Mouse (Mus musculus) bone marrow, adult 2 months (tissue): ENCODE measurements around the gene 4930442H23Rik. TPM values are rescaled to one million over a fixed set of nuclear protein-coding genes. Genes with fewer than 3 reads are reported as not detected.

Experiments
- H3K27ac ChIP-seq: fragments of 200-500 bp; 2 replicates; pipeline ENCODE4 v1.5.1; 2012; ENCODE audit warnings: low read depth, mild to moderate bottlenecking, control low read depth, inconsistent platforms, low read length; ENCODE audit not compliant: control insufficient read depth, poor library complexity, insufficient read depth
- H3K4me1 ChIP-seq: fragments of 200-500 bp; 2 replicates; pipeline ENCODE4 v1.6.1; 2011; ENCODE audit warnings: low read length; ENCODE audit not compliant: control insufficient read depth, insufficient read depth
- H3K4me3 ChIP-seq: fragments of 200-500 bp; replicated peaks from 2 replicates; pipeline ENCODE3; 2011; ENCODE audit warnings: mild to moderate bottlenecking, low read depth, low read length, control low read depth; ENCODE audit not compliant: control insufficient read depth
- CTCF ChIP-seq: fragments of 200-500 bp; IDR thresholded peaks from 2 replicates; pipeline ENCODE4 v1.5.1; 2011; ENCODE audit warnings: low read length, control low read depth; ENCODE audit not compliant: control insufficient read depth, insufficient read depth
- POLR2A ChIP-seq: fragments of 200-500 bp; IDR thresholded peaks from 2 replicates; pipeline ENCODE4 v1.6.1; 2011; ENCODE audit warnings: low read depth, mild to moderate bottlenecking, control low read depth, low read length, borderline replicate concordance; ENCODE audit not compliant: control insufficient read depth
- whole genome bisulfite sequencing: fragments of 180-500 bp; shearing (Covaris S2); methylation state at CpG from one replicate; pipeline ENCODE4 v1.1.7; 2018; 5-methylcytosine and 5-hydroxymethylcytosine counted together
- polyA plus RNA-seq: library from polyadenylated mRNA; stranded (reverse); fragments of >200 nt; gene quantifications from 2 replicates; pipeline ENCODE4 v1.2.4, GENCODE M21; 2011; ENCODE audit warnings: low replicate concordance; ENCODE audit not compliant: missing spikeins, insufficient read depth, insufficient read length

Gene 4930442H23Rik
- polyA plus RNA-seq, 1 experiment, result not detected

DNA sequence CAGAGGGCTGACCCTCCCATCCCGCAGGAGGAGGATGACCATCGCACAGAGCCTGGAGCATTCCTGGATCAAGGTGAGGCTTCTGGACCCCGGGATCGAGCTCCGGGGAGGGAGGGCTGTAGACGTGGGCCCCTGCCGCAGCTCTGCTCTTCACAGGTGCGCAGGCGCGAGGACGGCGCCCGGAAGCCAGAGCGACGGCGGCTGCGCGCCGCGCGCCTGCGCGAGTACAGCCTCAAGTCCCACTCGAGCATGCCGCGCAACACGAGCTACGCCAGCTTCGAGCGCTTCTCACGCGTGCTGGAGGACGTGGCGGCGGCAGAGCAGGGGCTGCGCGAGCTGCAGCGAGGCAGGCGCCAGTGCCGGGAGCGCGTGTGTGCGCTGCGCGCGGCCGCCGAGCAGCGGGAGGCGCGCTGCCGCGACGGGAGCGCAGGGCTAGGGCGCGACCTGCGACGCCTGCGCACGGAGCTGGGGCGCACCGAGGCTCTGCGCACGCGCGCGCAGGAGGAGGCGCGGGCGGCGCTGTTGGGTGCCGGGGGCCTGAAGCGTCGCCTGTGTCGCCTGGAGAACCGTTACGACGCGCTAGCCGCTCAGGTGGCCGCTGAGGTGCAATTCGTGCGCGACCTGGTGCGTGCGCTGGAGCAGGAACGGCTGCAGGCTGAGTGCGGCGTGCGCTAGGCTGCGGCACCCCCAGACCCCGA is 8.8 kb upstream of the 4930442H23Rik start:
- peak overlapping the region; percentile 95 for H3K4me3 ChIP-seq
- peaks cover 3% of the 10 kb centered on the region for H3K4me1 ChIP-seq
- peak overlapping the region; percentile 99 for H3K27ac ChIP-seq
- WGBS, result under 1% methylated on average over 92 of the region's 93 CpGs
- TF ChIP-seq CTCF (no peak), POLR2A (peak; percentile 74; the same call in 1 of the 2 replicates)

DNA sequence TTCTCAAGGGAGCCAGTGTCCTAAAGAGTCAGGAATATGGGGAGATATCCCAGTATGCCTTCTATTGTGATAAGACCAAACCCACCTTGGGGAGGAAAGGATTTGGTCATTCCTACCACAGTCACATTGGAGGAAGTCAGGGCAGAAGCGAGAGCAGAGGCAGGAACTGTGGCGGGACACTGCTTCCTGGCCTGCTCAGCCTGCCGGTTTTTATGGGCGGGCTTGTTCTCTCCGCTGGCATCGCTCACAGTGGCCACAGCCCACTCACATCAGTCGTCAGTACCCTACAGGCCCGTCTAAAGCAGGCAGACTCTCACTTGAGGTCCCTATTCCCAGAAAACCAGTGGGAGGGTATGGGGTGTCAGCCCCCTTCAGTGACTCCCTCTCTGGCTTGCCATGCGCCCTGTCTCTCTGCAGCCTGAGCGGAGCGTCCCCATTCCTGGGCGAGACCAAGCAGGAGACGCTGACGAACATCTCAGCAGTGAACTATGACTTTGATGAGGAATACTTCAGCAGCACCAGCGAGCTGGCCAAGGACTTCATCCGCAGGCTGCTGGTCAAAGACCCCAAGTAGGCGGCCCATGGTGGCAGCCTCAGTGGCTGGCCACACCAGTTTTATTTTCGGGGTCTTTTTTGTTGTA is 7.8 kb upstream of the 4930442H23Rik start:
- TF ChIP-seq POLR2A (no peak), CTCF (no peak)
- peak overlapping the region; percentile 16 for H3K27ac ChIP-seq
- H3K4me1 ChIP-seq, result peaks cover 3% of the 10 kb centered on the region
- no peak overlapping the region for H3K4me3 ChIP-seq
- 48% methylated on average over 18 of the region's 18 CpGs for WGBS

DNA sequence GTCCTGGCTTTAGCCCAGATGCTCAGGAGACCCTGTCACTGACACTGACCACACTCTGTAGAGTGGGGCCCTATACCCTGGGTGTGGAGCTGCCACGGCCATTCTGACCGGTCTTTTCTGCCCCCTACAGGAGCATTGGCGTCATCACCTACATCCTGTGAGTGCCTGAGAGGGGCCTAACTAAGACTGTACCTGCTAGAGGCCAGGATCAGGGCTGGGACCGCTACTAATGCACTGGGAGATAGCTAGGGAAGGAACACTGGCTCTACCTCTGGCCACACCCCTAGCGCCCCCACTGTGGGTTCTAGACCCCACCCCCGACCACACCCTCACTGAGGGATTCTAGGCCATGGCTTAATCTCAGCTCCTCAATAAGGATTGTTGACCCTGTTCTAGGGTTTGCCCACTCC is 7.3 kb upstream of the 4930442H23Rik start:
- TF ChIP-seq POLR2A (no peak), CTCF (peak; percentile 26; the same call in 1 of the 2 replicates)
- Histone ChIP-seq H3K4me3 (no peak overlapping the region), H3K4me1 (peaks cover 3% of the 10 kb centered on the region), H3K27ac (no peak overlapping the region)
- WGBS, result 42% methylated on average over 6 of the region's 6 CpGs

DNA sequence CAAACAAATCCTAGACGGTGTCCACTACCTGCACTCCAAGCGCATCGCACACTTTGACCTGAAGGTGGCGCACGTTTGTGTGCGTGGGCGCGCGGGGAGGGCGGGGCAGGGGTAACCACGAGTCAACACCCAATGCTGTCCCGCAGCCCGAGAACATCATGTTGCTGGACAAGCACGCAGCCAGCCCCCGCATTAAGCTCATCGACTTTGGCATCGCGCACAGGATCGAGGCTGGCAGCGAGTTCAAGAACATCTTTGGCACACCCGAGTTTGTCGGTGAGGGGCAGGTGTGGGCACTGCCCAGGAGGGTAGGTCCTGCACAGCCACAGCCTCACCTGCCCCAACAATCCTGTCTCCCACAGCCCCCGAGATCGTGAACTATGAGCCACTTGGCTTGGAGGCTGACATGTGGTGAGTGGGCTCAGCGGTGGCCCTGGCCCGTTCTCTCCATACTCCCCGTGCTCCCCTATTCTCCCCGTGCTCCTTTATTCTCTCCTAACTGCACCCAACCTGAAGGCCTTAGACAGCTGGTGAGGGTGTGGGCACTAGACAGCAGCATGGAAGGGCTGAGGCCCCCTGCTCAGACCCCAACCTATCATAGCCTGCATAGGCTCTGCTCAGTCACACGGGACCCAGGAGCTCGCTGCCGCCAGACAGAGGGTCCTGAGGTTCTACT is 6.7 kb upstream of the 4930442H23Rik start:
- H3K4me3 ChIP-seq, result no peak overlapping the region
- H3K4me1 ChIP-seq, result peaks cover 3% of the 10 kb centered on the region

DNA sequence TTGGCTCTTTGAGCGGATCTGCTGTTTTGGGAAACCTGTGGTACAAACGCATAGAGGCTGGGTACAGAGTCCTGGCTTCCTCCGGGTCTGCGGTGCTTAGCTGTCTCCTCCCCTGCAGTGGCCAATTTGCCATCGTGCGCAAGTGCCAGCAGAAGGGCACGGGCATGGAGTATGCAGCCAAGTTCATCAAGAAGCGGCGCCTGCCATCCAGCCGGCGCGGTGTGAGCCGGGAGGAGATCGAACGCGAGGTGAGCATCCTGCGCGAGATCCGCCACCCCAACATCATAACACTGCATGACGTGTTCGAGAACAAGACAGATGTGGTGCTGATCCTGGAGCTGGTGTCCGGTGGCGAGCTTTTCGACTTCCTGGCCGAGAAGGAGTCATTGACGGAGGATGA is 6.2 kb upstream of the 4930442H23Rik start:
- Histone ChIP-seq H3K27ac (no peak overlapping the region), H3K4me3 (no peak overlapping the region), H3K4me1 (peaks cover 3% of the 10 kb centered on the region)
- TF ChIP-seq CTCF, result no peak
- TF ChIP-seq POLR2A, result no peak
- WGBS, result 89% methylated on average over 26 of the region's 26 CpGs

More for the DNA sequence above, 6.7 kb upstream of the 4930442H23Rik start:
- WGBS, result 78% methylated on average over 31 of the region's 31 CpGs
- TF ChIP-seq CTCF (peak; percentile 44; the same call in 1 of the 2 replicates), POLR2A (peak; percentile 27; the same call in 1 of the 2 replicates)
- no peak overlapping the region for H3K27ac ChIP-seq

DNA sequence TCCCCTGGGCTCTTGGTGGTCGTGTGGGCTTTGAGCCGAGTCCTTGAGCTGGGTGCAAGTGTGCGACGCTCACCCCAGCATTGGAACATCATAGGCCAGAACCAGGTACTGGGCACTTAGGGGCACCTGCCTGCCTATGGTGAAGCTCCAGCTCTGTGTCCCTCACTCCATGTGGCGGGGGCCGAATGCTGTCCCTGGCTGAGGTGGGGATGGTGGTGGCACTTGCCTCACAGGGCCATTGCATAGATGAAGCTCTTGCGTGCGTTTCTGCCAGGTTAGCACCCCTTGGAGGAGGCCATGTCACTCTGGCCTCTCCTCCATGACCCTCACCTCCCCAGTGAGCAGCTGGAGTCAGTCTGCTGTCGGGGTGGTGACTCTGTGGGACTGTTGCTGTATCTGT is 3.5 kb upstream of the 4930442H23Rik start:
- Histone ChIP-seq H3K4me1 (peaks cover 5% of the 10 kb centered on the region), H3K4me3 (no peak overlapping the region), H3K27ac (no peak overlapping the region)
- 85% methylated on average over 9 of the region's 9 CpGs for WGBS
- TF ChIP-seq CTCF (no peak), POLR2A (no peak; the same call in 1 of the 2 replicates)

DNA sequence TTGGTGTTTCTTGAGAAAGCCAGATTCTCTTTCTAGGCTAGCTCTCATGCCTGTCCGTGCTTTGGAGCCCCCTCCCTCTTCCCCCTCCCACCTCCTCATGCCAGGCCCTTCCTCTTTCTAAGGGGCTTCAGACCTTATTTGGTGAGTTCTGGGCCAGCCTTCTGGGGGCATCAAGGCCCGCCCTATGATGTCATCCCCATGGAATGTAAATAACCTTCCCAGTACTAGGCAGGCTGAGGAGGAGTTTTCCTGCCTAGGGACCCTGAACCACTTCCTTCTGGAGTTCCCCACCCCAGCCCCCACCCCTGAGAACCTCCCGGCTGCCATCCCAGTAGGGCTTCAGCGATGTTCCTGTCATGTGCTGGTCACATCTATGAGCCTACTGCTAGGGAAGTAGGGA is 1.1 kb upstream of the 4930442H23Rik start:
- TF ChIP-seq CTCF (no peak), POLR2A (no peak)
- no peak overlapping the region for H3K4me3 ChIP-seq
- peaks cover 2% of the 10 kb centered on the region; the same call in 1 of the 2 replicates for H3K4me1 ChIP-seq
- H3K27ac ChIP-seq, result no peak overlapping the region
- 83% methylated on average over 4 of the region's 4 CpGs for WGBS
